Mouse (Mus musculus): ENCODE measurements around the gene R3hdm4. TPM values are rescaled to one million over a fixed set of nuclear protein-coding genes. Genes with fewer than 3 reads are reported as not detected.

Gene R3hdm4
- total and polyA plus RNA-seq, 3 experiments: 29.1 to 105 TPM; not detected in 1

DNA sequence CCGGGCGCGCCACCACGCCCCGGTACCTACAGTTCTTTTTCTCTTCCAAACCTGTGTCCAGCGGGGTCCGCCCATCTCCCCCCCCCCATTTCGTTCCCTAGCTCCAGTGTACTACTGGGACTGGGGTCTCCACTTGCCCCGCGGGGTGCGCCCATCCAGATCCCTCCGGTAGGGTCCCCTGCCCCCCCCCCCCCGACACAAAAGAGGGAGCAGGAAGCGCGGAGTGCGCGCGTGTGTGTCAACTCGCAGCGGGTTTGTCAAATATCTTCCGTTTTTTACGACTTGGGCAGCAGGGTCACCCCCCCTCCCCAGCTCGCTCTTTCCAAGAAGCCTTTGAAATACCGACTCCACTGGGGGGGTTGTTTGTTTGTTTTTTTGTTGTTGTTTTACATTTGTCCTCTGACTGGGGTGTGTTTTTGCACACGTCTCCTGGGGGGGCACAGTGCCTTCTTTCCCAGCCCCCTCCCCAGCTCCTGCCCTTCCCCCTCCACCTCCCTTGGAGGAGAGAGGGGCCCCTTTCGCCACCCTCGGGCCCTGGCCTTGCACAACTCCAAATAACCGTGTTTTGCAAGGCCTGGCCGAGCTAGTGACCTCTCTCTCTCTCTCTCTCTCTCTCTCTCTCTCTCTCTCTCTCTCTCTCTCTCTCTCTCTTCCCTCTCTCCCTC is 7.2 kb upstream of the R3hdm4 start:
- DNase-seq (ENCODE audit: low read depth, low spot score): peak; percentile 78
- Histone ChIP-seq H3K79me2 (ENCODE audit: control insufficient read depth, insufficient read depth, low read length, poor library complexity) (peaks cover 9% of the 10 kb centered on the region), H3K36me3 (ENCODE audit: control insufficient read depth in 1 of 2, insufficient read depth in 2 of 2, low read length in 2 of 2) (no peaks in the 10 kb centered on the region; a peak in 1 of 4 replicates), H3K4me3 (ENCODE audit: control insufficient read depth in 1 of 2, insufficient read depth in 1 of 2, low read depth in 2 of 2, low read length in 2 of 2) (peak overlapping the region; percentile 79 to 90), H3K27me3 (ENCODE audit: control insufficient read depth in 1 of 2, insufficient read depth in 2 of 2, low read length in 2 of 2) (no peaks in the 10 kb centered on the region), H3K9me3 (replicated peaks; ENCODE audit: insufficient read depth, low read length) (no peaks in the 10 kb centered on the region), H3K4me1 (ENCODE audit: control insufficient read depth in 1 of 2, insufficient read depth in 2 of 2, low read length in 2 of 2) (peaks cover 0 to 6% of the 10 kb centered on the region in 2 experiments; a peak in 1 of 4 replicates), H3K9ac (ENCODE audit: control insufficient read depth, low read depth, low read length, poor library complexity, severe bottlenecking) (peak overlapping the region; percentile 93), H3K27ac (ENCODE audit: control insufficient read depth, low read depth, low read length) (peak overlapping the region; percentile 68)
- no peak for TF ChIP-seq USF1 (IDR thresholded peaks at IDR 0.05; ENCODE audit: low read depth, low read length)
- no peak for TF ChIP-seq GABPA (IDR thresholded peaks at IDR 0.05; ENCODE audit: low read depth, low read length)
- no peak for TF ChIP-seq POLR2AphosphoS2 (IDR thresholded peaks at IDR 0.05; ENCODE audit: low read length)
- 0 out of 2 replicates have a peak, but pooled peaks have one; percentile 11 for TF ChIP-seq MYC (IDR thresholded peaks at IDR 0.05; ENCODE audit: low read depth, low read length)
- TF ChIP-seq ELF1 (IDR thresholded peaks at IDR 0.05; ENCODE audit: low read depth, low read length): peak; percentile 48; the same call in 1 of the 2 replicates
- 0 out of 2 replicates have a peak, but pooled peaks have one; percentile 6 for TF ChIP-seq SIN3A (IDR thresholded peaks at IDR 0.05; ENCODE audit: low read length)
- 0 out of 2 replicates have a peak, but pooled peaks have one; percentile 55 for TF ChIP-seq MAZ (IDR thresholded peaks at IDR 0.05; ENCODE audit: low read depth, low read length)
- TF ChIP-seq POLR2A (IDR thresholded peaks at IDR 0.05; ENCODE audit: control insufficient read depth in 1 of 2, insufficient read depth in 1 of 2, low read depth in 1 of 2, low read length in 2 of 2, poor library complexity in 1 of 2): no peak
- TF ChIP-seq SMC3 (IDR thresholded peaks at IDR 0.05; ENCODE audit: low read depth, low read length): no peak
- TF ChIP-seq JUND (IDR thresholded peaks at IDR 0.05; ENCODE audit: low read depth, low read length): peak; percentile 83; the same call in 1 of the 2 replicates
- no peak for TF ChIP-seq E2F4 (IDR thresholded peaks at IDR 0.05; ENCODE audit: borderline replicate concordance, low read depth, low read length)
- TF ChIP-seq ETS1 (IDR thresholded peaks at IDR 0.05; ENCODE audit: low read depth, low read length): no peak
- no peak for TF ChIP-seq MAX (IDR thresholded peaks at IDR 0.05; ENCODE audit: low read length)
- 0 out of 4 replicates have a peak, but pooled peaks of 1 of the 2 experiments have one; percentile 14 for TF ChIP-seq EP300 (IDR thresholded peaks at IDR 0.05; ENCODE audit: low read depth in 1 of 2, low read length in 2 of 2)

DNA sequence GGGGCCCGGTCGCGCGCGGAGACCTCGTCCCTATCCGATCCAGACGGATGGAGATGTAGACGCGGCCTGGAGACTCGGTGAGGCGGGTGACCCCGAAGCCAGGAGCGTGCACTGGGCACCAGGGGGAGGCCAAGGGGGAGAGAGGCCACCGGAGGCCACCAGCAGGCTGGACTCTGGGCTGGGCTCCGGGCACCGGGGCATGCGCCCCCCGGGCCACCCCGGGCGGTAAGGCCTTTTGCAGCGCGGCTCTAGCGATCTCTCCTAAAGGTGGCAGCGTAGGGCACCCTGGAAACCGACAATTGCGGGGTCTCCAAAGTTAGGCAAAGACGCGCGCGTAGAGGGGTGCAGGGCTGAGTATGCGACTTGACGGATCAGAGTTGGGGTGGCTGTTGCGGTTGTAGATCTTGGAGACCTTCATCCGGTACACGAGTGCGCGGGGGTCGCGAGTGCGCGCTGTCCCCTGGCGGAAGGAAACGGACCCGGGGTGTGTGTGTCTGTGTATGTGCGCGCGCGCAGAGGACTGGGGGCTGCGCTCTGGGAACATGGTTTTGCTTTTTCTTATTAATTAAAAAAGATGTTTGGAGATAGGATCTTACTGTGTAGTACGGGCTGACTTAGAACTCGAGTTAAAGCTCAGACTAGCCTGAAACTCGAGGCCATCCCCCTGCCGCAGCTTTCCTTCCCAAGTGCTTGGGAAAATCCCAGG is 6.5 kb upstream of the R3hdm4 start:
- peak overlapping the region; percentile 68 for H3K27ac ChIP-seq (ENCODE audit: control insufficient read depth, low read depth, low read length)
- peak overlapping the region; percentile 79 to 90 for H3K4me3 ChIP-seq (ENCODE audit: control insufficient read depth in 1 of 2, insufficient read depth in 1 of 2, low read depth in 2 of 2, low read length in 2 of 2)
- peak; percentile 80 for DNase-seq (ENCODE audit: low read depth, low spot score)
- peak overlapping the region; percentile 93 for H3K9ac ChIP-seq (ENCODE audit: control insufficient read depth, low read depth, low read length, poor library complexity, severe bottlenecking)
- H3K4me1 ChIP-seq (ENCODE audit: control insufficient read depth in 1 of 2, insufficient read depth in 2 of 2, low read length in 2 of 2): peaks cover 0 to 6% of the 10 kb centered on the region in 2 experiments; a peak in 1 of 4 replicates
- H3K27me3 ChIP-seq (ENCODE audit: control insufficient read depth in 1 of 2, insufficient read depth in 2 of 2, low read length in 2 of 2): no peaks in the 10 kb centered on the region
- H3K36me3 ChIP-seq (ENCODE audit: control insufficient read depth in 1 of 2, insufficient read depth in 2 of 2, low read length in 2 of 2): no peaks in the 10 kb centered on the region; a peak in 1 of 4 replicates
- peaks cover 9% of the 10 kb centered on the region for H3K79me2 ChIP-seq (ENCODE audit: control insufficient read depth, insufficient read depth, low read length, poor library complexity)
- TF ChIP-seq NELFE (IDR thresholded peaks at IDR 0.05; ENCODE audit: low read depth, low read length): peak; percentile 33
- no peak for TF ChIP-seq MAX (IDR thresholded peaks at IDR 0.05; ENCODE audit: low read length)
- TF ChIP-seq POLR2A (IDR thresholded peaks at IDR 0.05; ENCODE audit: control insufficient read depth in 1 of 2, insufficient read depth in 1 of 2, low read depth in 1 of 2, low read length in 2 of 2, poor library complexity in 1 of 2): peak in 1 of 2 experiments; percentile 18; a peak in 1 of 4 replicates
- TF ChIP-seq NRF1 (IDR thresholded peaks at IDR 0.05; ENCODE audit: insufficient read depth, low read depth, low read length, poor library complexity, severe bottlenecking): peak; percentile 55
- TF ChIP-seq ETS1 (IDR thresholded peaks at IDR 0.05; ENCODE audit: low read depth, low read length): 0 out of 2 replicates have a peak, but pooled peaks have one; percentile 14
- TF ChIP-seq HCFC1 (IDR thresholded peaks at IDR 0.05; ENCODE audit: low read depth, low read length): 0 out of 2 replicates have a peak, but pooled peaks have one; percentile 17
- 0 out of 2 replicates have a peak, but pooled peaks have one; percentile 49 for TF ChIP-seq SIN3A (IDR thresholded peaks at IDR 0.05; ENCODE audit: low read length)
- no peak for TF ChIP-seq ZKSCAN1 (IDR thresholded peaks at IDR 0.05; ENCODE audit: low read depth, low read length)
- H3K9me3 ChIP-seq (replicated peaks; ENCODE audit: insufficient read depth, low read length): no peaks in the 10 kb centered on the region

Measured in MEL (cell line).